Mouse (Mus musculus): ENCODE results near the gene Aox2. TPM values are rescaled to one million over a fixed set of nuclear protein-coding genes. Genes with fewer than 3 reads are reported as not detected.

Gene Aox2
- total RNA-seq, 1 experiment, result 0.04 TPM

- Histone ChIP-seq H3K4me1 (ENCODE audit: control insufficient read depth in 2 of 2, insufficient read depth in 2 of 2, low read length in 2 of 2, poor library complexity in 1 of 2) (peaks cover 0 to 13% of the 10 kb centered on the region in 2 experiments; a peak in 1 of 4 replicates), H3K36me3 (ENCODE audit: control insufficient read depth, insufficient read depth, low read length, poor library complexity, severe bottlenecking) (no peaks in the 10 kb centered on the region), H3K4me3 (ENCODE audit: insufficient read depth in 1 of 2, low read depth in 1 of 2, low read length in 2 of 2, poor library complexity in 1 of 2, severe bottlenecking in 1 of 2) (peak overlapping the region in 1 of 2 experiments; percentile 9; a peak in 1 of 4 replicates), H3K9me3 (ENCODE audit: control insufficient read depth, insufficient read depth, low read depth, low read length) (no peaks in the 10 kb centered on the region), H3K9ac (ENCODE audit: insufficient read depth, low read depth, low read length, poor library complexity, severe bottlenecking) (0 out of 2 replicates have a peak overlapping the region, but pooled peaks have one; percentile 54), H3K27ac (ENCODE audit: insufficient read depth, low read depth, low read length, poor library complexity, severe bottlenecking) (no peak overlapping the region)
- in situ Hi-C loops (cut with MboI; ENCODE audit: low sequenced_read_pairs in 2 of 2, unreplicated experiment in 2 of 2), result no loop called here
- TF ChIP-seq MAFK (IDR thresholded peaks at IDR 0.05; ENCODE audit: insufficient read depth, low read depth, low read length) (no peak), CHD2 (IDR thresholded peaks at IDR 0.05; ENCODE audit: low read depth, low read length) (no peak), ZC3H11A (IDR thresholded peaks at IDR 0.05; ENCODE audit: borderline replicate concordance, low read depth, low read length) (no peak), HCFC1 (IDR thresholded peaks at IDR 0.05; ENCODE audit: borderline replicate concordance, insufficient read depth, low read length) (no peak), ZNF384 (IDR thresholded peaks at IDR 0.05; ENCODE audit: low read depth, low read length) (no peak)
- DNase-seq (ENCODE audit: low read depth, low spot score), result no peak
Measured at GRCm38 (mm10) chr1:58362296-58362695, 84.2 kb downstream of the Aox2 start.

GRCm38 (mm10) chr1:58364551-58364950, 86.4 kb downstream of the Aox2 start:
- H3K9me3 ChIP-seq (ENCODE audit: control insufficient read depth, insufficient read depth, low read depth, low read length), result no peaks in the 10 kb centered on the region
- no peak overlapping the region for H3K4me3 ChIP-seq (ENCODE audit: insufficient read depth in 1 of 2, low read depth in 1 of 2, low read length in 2 of 2, poor library complexity in 1 of 2, severe bottlenecking in 1 of 2)
- in situ Hi-C loops (cut with MboI; ENCODE audit: low sequenced_read_pairs in 2 of 2, unreplicated experiment in 2 of 2), result no loop called here

GRCm38 (mm10) chr1:58365829-58366228, 87.7 kb downstream of the Aox2 start:
- H3K9ac ChIP-seq (ENCODE audit: insufficient read depth, low read depth, low read length, poor library complexity, severe bottlenecking), result no peak overlapping the region
- H3K36me3 ChIP-seq (ENCODE audit: control insufficient read depth, insufficient read depth, low read length, poor library complexity, severe bottlenecking), result no peaks in the 10 kb centered on the region
- no peak overlapping the region for H3K4me3 ChIP-seq (ENCODE audit: insufficient read depth in 1 of 2, low read depth in 1 of 2, low read length in 2 of 2, poor library complexity in 1 of 2, severe bottlenecking in 1 of 2)
- DNase-seq (ENCODE audit: low read depth, low spot score), result no peak
- no peak overlapping the region; the same call in 1 of the 2 replicates for H3K27ac ChIP-seq (ENCODE audit: insufficient read depth, low read depth, low read length, poor library complexity, severe bottlenecking)
- H3K9me3 ChIP-seq (ENCODE audit: control insufficient read depth, insufficient read depth, low read depth, low read length), result no peaks in the 10 kb centered on the region
- no peak for TF ChIP-seq CHD2 (IDR thresholded peaks at IDR 0.05; ENCODE audit: low read depth, low read length)
- no peak for TF ChIP-seq ZNF384 (IDR thresholded peaks at IDR 0.05; ENCODE audit: low read depth, low read length)
- TF ChIP-seq HCFC1 (IDR thresholded peaks at IDR 0.05; ENCODE audit: borderline replicate concordance, insufficient read depth, low read length), result peak; percentile 67; the same call in 1 of the 2 replicates
- TF ChIP-seq ZC3H11A (IDR thresholded peaks at IDR 0.05; ENCODE audit: borderline replicate concordance, low read depth, low read length), result no peak
- in situ Hi-C loops (cut with MboI; ENCODE audit: low sequenced_read_pairs in 2 of 2, unreplicated experiment in 2 of 2), result no loop called here
- H3K4me1 ChIP-seq (ENCODE audit: control insufficient read depth in 2 of 2, insufficient read depth in 2 of 2, low read length in 2 of 2, poor library complexity in 1 of 2), result peaks cover 2 to 12% of the 10 kb centered on the region in 2 experiments; a peak in 2 of 4 replicates

More at GRCm38 (mm10) chr1:58364551-58364950, 86.4 kb downstream of the Aox2 start:
- TF ChIP-seq ZC3H11A (IDR thresholded peaks at IDR 0.05; ENCODE audit: borderline replicate concordance, low read depth, low read length) (no peak), ZNF384 (IDR thresholded peaks at IDR 0.05; ENCODE audit: low read depth, low read length) (no peak), MAFK (IDR thresholded peaks at IDR 0.05; ENCODE audit: insufficient read depth, low read depth, low read length) (no peak), HCFC1 (IDR thresholded peaks at IDR 0.05; ENCODE audit: borderline replicate concordance, insufficient read depth, low read length) (no peak), CHD2 (IDR thresholded peaks at IDR 0.05; ENCODE audit: low read depth, low read length) (no peak)
- H3K27ac ChIP-seq (ENCODE audit: insufficient read depth, low read depth, low read length, poor library complexity, severe bottlenecking), result no peak overlapping the region
- H3K4me1 ChIP-seq (ENCODE audit: control insufficient read depth in 2 of 2, insufficient read depth in 2 of 2, low read length in 2 of 2, poor library complexity in 1 of 2), result peaks cover 2 to 13% of the 10 kb centered on the region in 2 experiments; a peak in 2 of 4 replicates
- no peak for DNase-seq (ENCODE audit: low read depth, low spot score)
- H3K36me3 ChIP-seq (ENCODE audit: control insufficient read depth, insufficient read depth, low read length, poor library complexity, severe bottlenecking), result no peaks in the 10 kb centered on the region
- no peak overlapping the region for H3K9ac ChIP-seq (ENCODE audit: insufficient read depth, low read depth, low read length, poor library complexity, severe bottlenecking)

- Histone ChIP-seq H3K9ac (ENCODE audit: insufficient read depth, low read depth, low read length, poor library complexity, severe bottlenecking) (no peak overlapping the region; the same call in 1 of the 2 replicates), H3K4me3 (ENCODE audit: insufficient read depth in 1 of 2, low read depth in 1 of 2, low read length in 2 of 2, poor library complexity in 1 of 2, severe bottlenecking in 1 of 2) (no peak overlapping the region), H3K4me1 (ENCODE audit: control insufficient read depth in 2 of 2, insufficient read depth in 2 of 2, low read length in 2 of 2, poor library complexity in 1 of 2) (peaks cover 2 to 12% of the 10 kb centered on the region in 2 experiments; a peak in 2 of 4 replicates), H3K27ac (ENCODE audit: insufficient read depth, low read depth, low read length, poor library complexity, severe bottlenecking) (peak overlapping the region; percentile 57; the same call in 1 of the 2 replicates), H3K9me3 (ENCODE audit: control insufficient read depth, insufficient read depth, low read depth, low read length) (no peaks in the 10 kb centered on the region), H3K36me3 (ENCODE audit: control insufficient read depth, insufficient read depth, low read length, poor library complexity, severe bottlenecking) (no peaks in the 10 kb centered on the region)
- no peak for DNase-seq (ENCODE audit: low read depth, low spot score)
- TF ChIP-seq MAFK (IDR thresholded peaks at IDR 0.05; ENCODE audit: insufficient read depth, low read depth, low read length) (peak; percentile 59), CHD2 (IDR thresholded peaks at IDR 0.05; ENCODE audit: low read depth, low read length) (no peak)
- in situ Hi-C loops (cut with MboI; ENCODE audit: low sequenced_read_pairs in 2 of 2, unreplicated experiment in 2 of 2), result no loop called here
Measured at GRCm38 (mm10) chr1:58366737-58367471, 88.8 kb downstream of the Aox2 start.
